Mouse (Mus musculus): ENCODE data around the gene Lgi4.

DNA sequence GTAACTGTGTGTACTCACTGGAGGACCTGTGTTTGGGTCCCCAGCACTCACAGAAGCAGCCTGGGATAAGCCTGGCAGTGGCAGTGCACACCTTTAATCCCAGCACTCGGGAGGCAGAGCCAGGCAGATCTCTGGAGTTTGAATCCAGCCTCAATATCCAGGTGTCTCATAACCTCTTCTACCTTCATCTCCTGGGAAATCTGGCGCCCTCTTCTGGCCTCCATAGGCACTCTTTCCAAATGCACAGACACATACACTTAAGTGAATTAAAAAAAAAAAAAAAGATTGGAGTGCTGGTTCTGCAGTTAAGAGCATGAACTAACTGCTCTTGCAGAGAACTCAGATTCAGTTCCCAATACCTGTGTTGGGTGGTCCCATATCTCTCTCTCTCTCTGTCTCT lies 28.4 kb upstream of the Lgi4 start:
- TF ChIP-seq POLR2A (IDR thresholded peaks at IDR 0.05; ENCODE audit: insufficient read depth, low read length) (no peak), CTCF (IDR thresholded peaks at IDR 0.05; ENCODE audit: low read depth, low read length) (no peak)
